Mouse (Mus musculus): ENCODE measurements around the gene Mipep.
A peak's percentile ranks its signal among the peaks of the same experiment; 100 is the strongest.

Mipep gene

GRCm38 (mm10) chr14:60757722-60758121 lies 26.7 kb upstream of the Mipep start:
- no peak for DNase-seq

GRCm38 (mm10) chr14:60759097-60759496 lies 25.3 kb upstream of the Mipep start:
- no peak for DNase-seq

- DNase-seq, result no peak
These were observed 22.6 kb upstream of the Mipep start for GRCm38 (mm10) chr14:60761801-60762200.

GRCm38 (mm10) chr14:60762754-60763153 lies 21.6 kb upstream of the Mipep start:
- no peak for DNase-seq

GRCm38 (mm10) chr14:60763746-60764145 lies 20.6 kb upstream of the Mipep start:
- no peak for DNase-seq

- no peak for DNase-seq
These were observed 19.8 kb upstream of the Mipep start for GRCm38 (mm10) chr14:60764526-60764925.

- DNase-seq, result no peak
These were observed 19.3 kb upstream of the Mipep start for GRCm38 (mm10) chr14:60765025-60765424.

GRCm38 (mm10) chr14:60767884-60768283 lies 16.5 kb upstream of the Mipep start, which contains the start of gene C1qtnf9:
Gene C1qtnf9, plus strand, starts transcription at chr14:60768134.
- DNase-seq, result no peak

- DNase-seq, result no peak
These were observed 15.0 kb upstream of the Mipep start for GRCm38 (mm10) chr14:60769340-60769739.

GRCm38 (mm10) chr14:60770594-60770993 lies 13.8 kb upstream of the Mipep start:
- no peak for DNase-seq

GRCm38 (mm10) chr14:60771057-60771456 lies 13.3 kb upstream of the Mipep start:
- DNase-seq, result peak; percentile 82 to 86

GRCm38 (mm10) chr14:60773476-60773875 lies 10.9 kb upstream of the Mipep start:
- DNase-seq, result no peak

- no peak for DNase-seq
These were observed 7.9 kb upstream of the Mipep start for GRCm38 (mm10) chr14:60776521-60776920.

- no peak for DNase-seq
These were observed 6.9 kb upstream of the Mipep start for GRCm38 (mm10) chr14:60777485-60777919.

GRCm38 (mm10) chr14:60779198-60779597 lies 5.2 kb upstream of the Mipep start:
- no peak for DNase-seq

- DNase-seq, result no peak
These were observed 2.2 kb upstream of the Mipep start for GRCm38 (mm10) chr14:60782121-60782656.

- DNase-seq, result no peak
These were observed 1.2 kb upstream of the Mipep start for GRCm38 (mm10) chr14:60783196-60783595.

- DNase-seq, result peak; percentile 46 to 55
These were observed 5.7 kb downstream of the Mipep start for GRCm38 (mm10) chr14:60790103-60790502.

- DNase-seq, result no peak
These were observed 12.4 kb downstream of the Mipep start for GRCm38 (mm10) chr14:60796600-60797322.

- DNase-seq, result no peak
These were observed 13.2 kb downstream of the Mipep start for GRCm38 (mm10) chr14:60797596-60797995.

- no peak for DNase-seq
These were observed 14.3 kb downstream of the Mipep start for GRCm38 (mm10) chr14:60798721-60799120.

GRCm38 (mm10) chr14:60799762-60800728 lies 15.7 kb downstream of the Mipep start:
- DNase-seq, result peak in 1 of 2 experiments; percentile 27

GRCm38 (mm10) chr14:60802026-60802425 lies 17.7 kb downstream of the Mipep start:
- no peak for DNase-seq

Data from cerebellum, postnatal 36 days (tissue).